Mouse (Mus musculus) kidney, adult 2 months (tissue): ENCODE measurements at regions not wholly inside any gene's neighbourhood (a gene's known extent, or its start where the extent isn't known, plus 50 kb on each side); places are given as distances from the start of the nearest gene placed in this dataset.
A peak's percentile ranks its signal among the peaks of the same experiment; 100 is the strongest.

Experiments
- DNase-seq: peaks from one replicate; pipeline ENCODE4 v3.0.0; 2021
- H3K27ac ChIP-seq: fragments of 200-500 bp; 2 replicates; pipeline ENCODE4 v1.5.1; 2012; ENCODE audit warnings: low read depth, low read length, control low read depth, inconsistent platforms; ENCODE audit not compliant: insufficient read depth
- H3K27me3 ChIP-seq: fragments of 200-500 bp; replicated peaks from 2 replicates; pipeline ENCODE4 v1.6.1; 2012; ENCODE audit warnings: mild to moderate bottlenecking, moderate library complexity, low read length, inconsistent platforms; ENCODE audit not compliant: control insufficient read depth, insufficient read depth
- H3K36me3 ChIP-seq: fragments of 200-500 bp; 2 replicates; pipeline ENCODE4 v1.6.1; 2012; ENCODE audit warnings: mild to moderate bottlenecking, moderate library complexity, low read length, inconsistent platforms; ENCODE audit not compliant: control insufficient read depth, insufficient read depth
- H3K4me1 ChIP-seq: fragments of 200-500 bp; 2 replicates; pipeline ENCODE4 v1.6.1; 2011; ENCODE audit warnings: low read length; ENCODE audit not compliant: control insufficient read depth, insufficient read depth
- H3K4me3 ChIP-seq: fragments of 200-500 bp; 2 replicates; pipeline ENCODE4 v1.5.1; 2011; ENCODE audit warnings: mild to moderate bottlenecking, low read depth, low read length, control low read depth; ENCODE audit not compliant: insufficient read depth
- CTCF ChIP-seq: fragments of 200-500 bp; conservative IDR thresholded peaks from 2 replicates; pipeline ENCODE4 v1.5.1; 2011; ENCODE audit warnings: low read depth, mild to moderate bottlenecking, control low read depth, low read length, moderate library complexity, mixed read lengths; ENCODE audit not compliant: insufficient read depth, insufficient read length
- POLR2A ChIP-seq: fragments of 200-500 bp; IDR thresholded peaks from one replicate; pipeline ENCODE4 v1.6.1; 2011; ENCODE audit warnings: low read depth, low read length, control low read depth
- WGBS: fragments of 180-500 bp; shearing (Covaris S2); methylation state at CpG from one replicate; pipeline ENCODE4 v1.1.7; 2018; 5-methylcytosine and 5-hydroxymethylcytosine counted together

DNA sequence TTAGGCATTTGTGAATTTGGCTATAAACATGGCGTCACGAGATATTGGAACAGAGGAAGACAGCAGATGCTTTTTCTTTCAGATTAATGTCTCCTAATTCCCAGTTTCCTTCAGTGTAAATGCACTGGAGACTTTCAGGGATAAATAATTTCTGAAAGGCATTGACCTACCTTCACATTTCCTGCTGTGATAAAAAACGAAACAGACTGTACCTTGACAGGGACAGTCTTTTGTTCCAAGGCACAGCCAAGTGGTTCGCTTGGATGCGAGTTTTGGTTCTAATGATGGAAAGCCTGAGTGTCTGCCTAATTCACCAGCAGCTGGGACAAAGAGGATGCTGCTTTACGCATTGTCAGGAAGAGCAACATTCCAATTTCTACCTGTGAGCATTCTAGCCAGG lies 485.8 kb downstream of the Epha4 start:
- Histone ChIP-seq H3K36me3 (no peaks in the 10 kb centered on the region), H3K4me3 (no peak overlapping the region), H3K27ac (no peak overlapping the region), H3K27me3 (no peaks in the 10 kb centered on the region), H3K4me1 (no peaks in the 10 kb centered on the region)
- TF ChIP-seq CTCF, result no peak
- TF ChIP-seq POLR2A, result no peak
- DNase-seq, result no peak
- WGBS, result 85% methylated on average over 6 of the region's 6 CpGs

DNA sequence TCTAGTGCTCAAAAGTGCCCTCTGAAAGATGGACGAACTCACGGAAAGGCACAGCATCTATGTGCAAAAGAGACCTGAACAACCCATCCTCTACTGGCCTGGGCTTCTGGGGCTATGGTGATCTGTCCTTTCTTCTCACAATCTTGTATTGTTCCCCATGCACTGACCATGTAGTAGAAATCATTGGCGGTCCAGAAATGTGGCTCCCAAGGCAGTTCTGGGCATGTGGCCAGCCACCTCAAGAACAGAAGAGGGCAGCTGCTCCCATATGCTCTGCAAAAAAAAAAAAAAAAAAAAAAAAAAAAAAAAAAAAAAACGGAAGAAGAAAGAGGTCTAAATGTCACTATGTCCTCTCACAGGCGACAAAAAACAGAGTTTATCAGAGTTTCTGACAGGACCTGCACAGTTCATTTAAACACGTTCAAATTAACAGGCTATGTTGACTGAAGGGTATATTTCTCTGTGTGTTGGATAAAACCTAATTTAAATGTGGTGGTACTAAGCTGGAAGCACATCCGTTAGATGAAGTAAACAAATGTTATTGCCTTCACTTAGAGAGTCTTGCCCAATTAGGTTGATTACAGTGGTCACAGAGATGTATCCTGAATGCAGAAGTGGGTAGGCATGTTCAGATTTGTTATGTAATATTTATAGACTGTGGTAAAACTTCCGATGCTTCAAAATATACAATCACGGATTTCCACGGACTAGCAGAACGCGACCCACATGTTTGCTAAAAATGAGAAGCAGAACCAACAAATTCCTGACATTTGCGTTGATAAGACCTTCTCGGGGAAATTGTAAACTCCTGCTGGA lies 470.9 kb downstream of the Epha4 start:
- Histone ChIP-seq H3K4me3 (no peak overlapping the region), H3K36me3 (no peaks in the 10 kb centered on the region), H3K4me1 (no peaks in the 10 kb centered on the region), H3K27me3 (no peaks in the 10 kb centered on the region), H3K27ac (no peak overlapping the region)
- WGBS, result 77% methylated on average over 14 of the region's 14 CpGs
- DNase-seq, result peak; percentile 19
- TF ChIP-seq CTCF (no peak), POLR2A (no peak)

DNA sequence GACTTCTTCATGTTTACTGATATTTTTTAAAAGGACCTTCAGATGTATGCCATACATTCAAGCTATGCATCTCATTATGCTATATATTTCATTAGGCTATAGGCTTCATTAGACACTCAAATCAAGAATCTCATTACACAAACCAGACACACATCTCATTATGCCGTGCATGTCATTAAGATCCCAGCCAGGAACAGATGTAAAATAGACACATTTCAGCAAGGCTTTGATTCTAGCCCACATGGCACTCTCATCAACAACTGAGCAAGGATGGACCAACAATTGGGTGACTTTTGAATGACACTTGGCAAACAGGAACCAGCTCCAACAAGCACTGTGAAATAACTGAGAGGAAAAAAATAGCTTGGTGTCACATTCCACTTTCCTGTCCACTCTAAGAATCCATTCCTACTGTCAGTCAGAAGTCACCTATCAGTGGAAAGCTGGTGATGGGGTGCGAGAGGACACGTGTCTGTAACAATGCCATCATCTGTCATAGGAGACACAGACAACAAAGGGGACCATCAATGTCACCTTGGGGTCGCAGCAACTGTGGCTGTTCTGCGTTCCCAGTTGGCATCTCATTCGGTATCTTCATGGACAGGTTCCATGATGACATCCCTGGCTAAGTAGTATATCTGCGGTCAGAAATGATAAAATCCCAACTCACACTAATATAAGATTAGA lies 466.0 kb downstream of the Epha4 start:
- H3K27me3 ChIP-seq, result 0 out of 2 replicates have a peak, but pooled peaks cover 1% of the 10 kb centered on the region
- no peaks in the 10 kb centered on the region for H3K36me3 ChIP-seq
- no peaks in the 10 kb centered on the region for H3K4me1 ChIP-seq
- no peak overlapping the region for H3K4me3 ChIP-seq
- no peak for TF ChIP-seq POLR2A
- no peak for TF ChIP-seq CTCF
- no peak overlapping the region for H3K27ac ChIP-seq
- no peak for DNase-seq
- whole genome bisulfite sequencing, result 96% methylated on average over 7 of the region's 7 CpGs

DNA sequence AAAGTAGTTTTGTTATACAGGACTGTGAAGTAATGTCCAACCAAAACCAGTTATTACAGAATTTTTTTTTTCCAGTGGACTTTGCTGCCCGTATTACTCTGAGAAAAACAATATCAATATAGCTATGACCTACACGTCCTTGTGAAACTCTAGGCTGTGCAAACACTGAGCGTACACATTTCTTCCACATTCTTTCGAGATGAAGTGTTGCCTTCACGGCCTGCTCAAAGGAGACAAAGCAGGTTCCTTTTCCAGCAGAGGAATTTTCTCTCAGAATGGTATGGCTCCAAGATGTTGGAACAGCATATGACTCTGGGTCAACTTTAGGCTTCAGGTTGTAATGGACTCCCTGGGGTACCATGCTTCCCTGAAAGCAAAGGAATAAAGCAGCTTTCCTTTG lies 463.6 kb downstream of the Epha4 start:
- Histone ChIP-seq H3K4me3 (no peak overlapping the region), H3K36me3 (no peaks in the 10 kb centered on the region), H3K4me1 (no peaks in the 10 kb centered on the region), H3K27me3 (0 out of 2 replicates have a peak, but pooled peaks cover 1% of the 10 kb centered on the region), H3K27ac (no peak overlapping the region)
- no peak for DNase-seq
- TF ChIP-seq CTCF, result no peak
- TF ChIP-seq POLR2A, result no peak
- 61% methylated on average over 5 of the region's 5 CpGs for WGBS

DNA sequence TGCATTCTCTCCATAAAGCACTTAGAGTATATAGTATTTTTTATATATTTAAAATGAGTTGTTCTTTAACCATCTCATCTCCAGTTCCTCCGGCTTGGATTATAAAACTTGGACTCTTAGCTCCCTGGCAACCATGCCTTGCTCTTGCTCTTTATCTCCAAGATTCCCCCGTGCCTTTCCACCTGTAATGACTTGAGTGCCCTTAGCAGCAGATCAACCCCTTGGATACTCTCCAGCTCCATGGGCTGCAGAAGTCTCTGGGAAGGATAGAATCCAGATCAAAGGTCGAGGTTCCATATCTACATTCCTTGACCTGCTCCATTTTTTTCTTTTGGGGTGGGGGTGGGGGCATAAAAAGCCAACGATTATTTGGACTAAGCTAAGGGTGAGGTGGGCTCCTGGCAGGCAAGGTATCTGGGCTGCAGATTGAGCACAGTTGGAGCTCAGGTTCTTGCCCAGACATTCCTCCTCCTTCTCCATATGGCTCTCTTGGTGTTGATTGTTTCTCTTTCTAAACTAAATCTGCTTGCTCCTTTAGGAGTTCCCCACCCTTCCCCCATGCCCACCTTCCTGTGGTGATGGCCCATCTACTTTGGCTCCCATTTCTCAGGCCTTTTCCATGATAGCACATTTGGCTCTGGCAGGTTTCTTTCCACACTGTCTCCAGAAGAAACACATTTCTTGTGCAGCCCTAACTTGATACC lies 460.9 kb downstream of the Epha4 start:
- Histone ChIP-seq H3K4me3 (no peak overlapping the region), H3K27me3 (0 out of 2 replicates have a peak, but pooled peaks cover 1% of the 10 kb centered on the region), H3K4me1 (no peaks in the 10 kb centered on the region), H3K27ac (no peak overlapping the region), H3K36me3 (no peaks in the 10 kb centered on the region)
- 73% methylated on average over 4 of the region's 4 CpGs for WGBS
- peak; percentile 4 for DNase-seq
- TF ChIP-seq POLR2A, result no peak
- no peak for TF ChIP-seq CTCF

DNA sequence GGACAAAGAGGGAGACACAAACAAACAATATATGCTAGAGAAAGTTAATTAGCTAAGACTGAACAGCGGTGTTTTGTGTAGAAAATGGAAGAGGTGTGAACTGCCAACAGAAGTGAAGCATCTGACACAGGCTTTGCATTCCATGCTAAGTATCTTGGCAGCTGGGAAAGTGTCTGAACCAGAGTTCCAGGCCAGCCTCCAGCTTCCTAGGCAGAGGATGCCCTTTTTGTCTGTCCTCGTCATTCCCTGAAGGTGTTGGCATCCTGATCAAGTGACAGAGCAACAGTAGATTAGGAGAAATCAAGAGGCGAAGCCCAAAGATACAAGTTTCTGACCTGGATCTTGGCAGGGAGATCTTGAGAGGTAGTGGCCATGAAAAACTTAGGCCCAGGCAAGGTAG lies 452.4 kb downstream of the Epha4 start:
- no peak for TF ChIP-seq POLR2A
- TF ChIP-seq CTCF, result no peak
- no peak for DNase-seq

DNA sequence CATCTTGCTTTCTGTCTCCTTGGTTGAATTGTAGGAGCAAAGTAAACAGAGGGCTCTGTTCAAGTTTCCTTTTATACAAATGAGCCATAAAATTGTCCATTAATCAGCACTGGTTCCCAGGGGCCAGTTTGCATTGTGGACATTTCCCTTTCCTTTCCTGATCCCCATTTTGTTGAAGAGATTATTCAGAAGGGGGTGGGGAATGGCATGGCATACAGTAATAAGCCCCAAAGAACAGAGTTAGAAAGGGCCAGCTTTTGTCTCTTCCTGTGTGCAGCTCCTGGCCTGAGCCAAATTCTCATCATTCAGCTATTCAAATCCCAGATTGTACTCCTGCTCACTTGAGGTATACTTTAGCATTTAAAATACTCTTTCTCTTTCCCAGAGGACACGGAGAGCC lies 441.8 kb downstream of the Epha4 start:
- DNase-seq, result no peak
- 47% methylated on average over 1 of the region's 1 CpGs for WGBS
- Histone ChIP-seq H3K36me3 (no peaks in the 10 kb centered on the region), H3K27me3 (no peaks in the 10 kb centered on the region), H3K27ac (no peak overlapping the region), H3K4me3 (no peak overlapping the region), H3K4me1 (no peaks in the 10 kb centered on the region)
- TF ChIP-seq POLR2A, result no peak

More for the DNA sequence above, 452.4 kb downstream of the Epha4 start:
- no peaks in the 10 kb centered on the region for H3K27me3 ChIP-seq
- H3K27ac ChIP-seq, result no peak overlapping the region
- H3K36me3 ChIP-seq, result no peaks in the 10 kb centered on the region
- no peaks in the 10 kb centered on the region for H3K4me1 ChIP-seq
- 92% methylated on average over 3 of the region's 3 CpGs for WGBS
- no peak overlapping the region for H3K4me3 ChIP-seq
